Mouse (Mus musculus) pancreas, adult 10 weeks (tissue): ENCODE results near the gene Nudt22. TPM values are rescaled to one million over a fixed set of nuclear protein-coding genes. Genes with fewer than 3 reads are reported as not detected.

Experiments used
- polyA plus RNA-seq: library from polyadenylated mRNA; stranded (reverse); fragments of 350-450 nt; fragmentation: Illumina TruSeq; extraction: RNeasy Lipid Tissue Mini Kit (QIAGEN cat#74804); gene quantifications from one replicate; pipeline ENCODE4 v1.2.3, GENCODE M21; 2015; ENCODE audit warnings: low read depth, low replicate concordance; ENCODE audit not compliant: insufficient read depth

Nudt22 gene
- polyA plus RNA-seq: 47.9 TPM

GRCm38 (mm10) chr19:6996006-6996405, at the start of gene Nudt22, which contains the start of gene Trpt1:
TSS of gene Nudt22 (minus strand) at chr19:6996117.
TSS of gene Trpt1 (plus strand) at chr19:6996131.

GRCm38 (mm10) chr19:7039841-7040636, 44.1 kb upstream of the Nudt22 start, which contains the start of gene Stip1:
TSS of gene Stip1 (minus strand) at chr19:7039967.

GRCm38 (mm10) chr19:7019191-7019590, 23.3 kb upstream of the Nudt22 start, which contains the start of gene Fermt3:
TSS of gene Fermt3 (minus strand) at chr19:7019469.

GRCm38 (mm10) chr19:6992011-6992858, 3.7 kb downstream of the Nudt22 start, which contains the start of gene Dnajc4:
TSS of gene Dnajc4 (minus strand) at chr19:6992572.

GRCm38 (mm10) chr19:6987061-6987903, 8.6 kb downstream of the Nudt22 start, which contains the start of gene Vegfb:
TSS of gene Vegfb (minus strand) at chr19:6987651.

GRCm38 (mm10) chr19:6980381-6981093, 15.4 kb downstream of the Nudt22 start, which contains the start of gene Fkbp2:
TSS of gene Fkbp2 (minus strand) at chr19:6980501.

GRCm38 (mm10) chr19:6975537-6976521, 20.1 kb downstream of the Nudt22 start, which contains the start of gene Plcb3:
TSS of gene Plcb3 (minus strand) at chr19:6976470.

GRCm38 (mm10) chr19:6974211-6975205, 21.4 kb downstream of the Nudt22 start, which contains the start of gene Ppp1r14b:
TSS of gene Ppp1r14b (plus strand) at chr19:6974968.

Other genes with a start within 250 kb of the Nudt22 start
- 5.0 TPM for gene Rps6ka4, start 155.5 kb downstream of the Nudt22 start, polyA plus RNA-seq
- 1.2 TPM for gene Ccdc88b, start 137.9 kb downstream of the Nudt22 start, polyA plus RNA-seq
- gene Trmt112, start 86.4 kb downstream of the Nudt22 start, polyA plus RNA-seq: 23.1 TPM
- 34.0 TPM for gene Prdx5, start 86.0 kb downstream of the Nudt22 start, polyA plus RNA-seq
- gene Esrra, start 74.3 kb downstream of the Nudt22 start, polyA plus RNA-seq: 7.1 TPM
- gene Catsperz, start 70.7 kb downstream of the Nudt22 start, polyA plus RNA-seq: not detected
- gene Kcnk4, start 61.6 kb downstream of the Nudt22 start, polyA plus RNA-seq: not detected
- gene Bad, start 54.3 kb downstream of the Nudt22 start, polyA plus RNA-seq: 7.5 TPM
- gene Gpr137, start 53.6 kb downstream of the Nudt22 start, polyA plus RNA-seq: 29.3 TPM
- 50.5 TPM for gene Ppp1r14b, start 21.1 kb downstream of the Nudt22 start, polyA plus RNA-seq
- gene Plcb3, start 19.6 kb downstream of the Nudt22 start, polyA plus RNA-seq: 13.1 TPM
- 89.4 TPM for gene Fkbp2, start 15.6 kb downstream of the Nudt22 start, polyA plus RNA-seq
- gene Vegfb, start 8.5 kb downstream of the Nudt22 start, polyA plus RNA-seq: 14.7 TPM
- 15.7 TPM for gene Dnajc4, start 3.5 kb downstream of the Nudt22 start, polyA plus RNA-seq
- gene Trpt1, start within 50 bp of the Nudt22 start, polyA plus RNA-seq: 6.4 TPM
- gene Fermt3, start 23.4 kb upstream of the Nudt22 start, polyA plus RNA-seq: 2.3 TPM
- 15.0 TPM for gene Stip1, start 43.9 kb upstream of the Nudt22 start, polyA plus RNA-seq
- gene Macrod1, start 60.7 kb upstream of the Nudt22 start, polyA plus RNA-seq: 9.8 TPM
- 0.54 TPM for gene Flrt1, start 109.6 kb upstream of the Nudt22 start, polyA plus RNA-seq
- gene Otub1, start 210.2 kb upstream of the Nudt22 start, polyA plus RNA-seq: 15.2 TPM
- gene Cox8a, start 221.5 kb upstream of the Nudt22 start, polyA plus RNA-seq: 113 TPM
- 4.7 TPM for gene Naa40, start 245.1 kb upstream of the Nudt22 start, polyA plus RNA-seq